Mouse (Mus musculus) natural killer cell, adult 2 months (primary cell): ENCODE measurements at regions not wholly inside any gene's neighbourhood (a gene's known extent, or its start where the extent isn't known, plus 50 kb on each side); places are given as distances from the start of the nearest gene placed in this dataset.
"Not testable (repeated sequence)": the region's sequence is repeated elsewhere in the genome, so short reads cannot be mapped to it uniquely, and the experiment has no call there.

Source experiments
- DNase-seq, 2 experiments: peaks; one replicate each; pipeline ENCODE4 v3.0.0; 2022; ENCODE audit warnings: low spot score in 2 of 2

DNA sequence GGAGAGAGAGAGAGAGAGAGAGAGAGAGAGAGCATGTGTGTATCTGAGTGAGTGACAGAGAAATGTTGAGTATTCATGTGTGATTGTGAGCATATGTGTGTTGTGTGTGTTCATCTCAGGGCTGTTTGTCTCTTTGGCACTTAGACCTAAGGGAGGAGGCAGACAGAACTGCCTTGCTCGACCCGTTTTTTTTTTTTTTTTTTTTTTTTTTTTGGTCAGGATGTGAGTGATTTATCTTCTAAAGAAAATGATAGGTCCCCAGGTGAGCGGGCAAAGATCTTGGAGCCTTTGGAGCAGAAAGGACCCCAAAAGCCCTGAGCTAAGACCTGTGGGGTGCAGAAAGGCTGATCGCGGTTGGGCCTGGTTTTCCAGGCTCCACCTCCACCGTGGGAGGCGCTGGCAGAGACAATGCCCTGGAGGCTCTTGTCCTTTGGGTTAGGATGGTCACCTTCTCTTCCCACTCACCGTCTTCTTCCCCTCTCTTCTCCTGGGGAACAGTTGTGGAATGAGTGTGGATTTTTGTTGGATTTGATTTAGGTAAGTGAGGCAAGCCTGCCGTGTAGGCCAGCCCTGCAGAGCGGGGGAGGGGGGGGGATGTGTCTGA is 147.1 kb upstream of the Ttc29 start:
- no peak for DNase-seq

DNA sequence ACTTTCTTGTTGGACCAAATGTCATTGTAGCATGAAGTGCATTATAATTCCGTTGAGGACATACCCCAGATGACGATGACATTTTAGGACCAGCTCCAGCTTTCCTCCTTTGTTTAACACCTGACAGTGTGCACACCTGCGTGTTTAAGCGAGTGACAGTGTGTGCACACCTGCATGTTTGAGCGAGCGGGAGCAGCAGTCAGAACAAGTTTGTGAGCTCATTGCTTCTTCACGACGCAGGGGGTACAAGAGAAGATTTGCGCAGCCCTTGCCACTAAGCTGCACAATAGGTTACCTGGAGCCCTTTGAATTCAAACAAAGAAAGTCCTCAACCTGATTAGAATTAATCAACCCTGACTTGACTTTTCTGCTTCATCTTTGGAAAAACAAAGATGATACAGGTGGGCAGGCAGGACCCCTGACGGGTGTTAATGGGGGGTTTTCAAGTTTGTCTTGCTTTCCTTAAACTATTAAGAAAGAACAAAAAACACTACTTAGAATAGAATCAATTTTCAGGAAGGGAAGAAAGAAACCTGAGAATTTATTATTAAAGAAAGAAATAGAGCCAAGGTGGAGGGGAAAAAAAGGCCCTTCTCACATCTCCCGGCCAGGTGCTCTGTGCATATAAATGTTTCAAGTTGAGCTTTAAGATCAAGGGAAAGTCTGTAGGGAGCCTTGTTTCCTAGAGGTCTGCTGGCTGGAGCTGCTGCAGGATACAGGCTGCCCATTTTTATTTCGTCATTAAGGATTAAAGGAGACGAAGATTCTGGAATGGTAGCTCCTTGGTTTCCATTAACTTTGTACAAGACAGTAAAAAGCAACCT is 144.8 kb upstream of the Ttc29 start:
- no peak for DNase-seq

DNA sequence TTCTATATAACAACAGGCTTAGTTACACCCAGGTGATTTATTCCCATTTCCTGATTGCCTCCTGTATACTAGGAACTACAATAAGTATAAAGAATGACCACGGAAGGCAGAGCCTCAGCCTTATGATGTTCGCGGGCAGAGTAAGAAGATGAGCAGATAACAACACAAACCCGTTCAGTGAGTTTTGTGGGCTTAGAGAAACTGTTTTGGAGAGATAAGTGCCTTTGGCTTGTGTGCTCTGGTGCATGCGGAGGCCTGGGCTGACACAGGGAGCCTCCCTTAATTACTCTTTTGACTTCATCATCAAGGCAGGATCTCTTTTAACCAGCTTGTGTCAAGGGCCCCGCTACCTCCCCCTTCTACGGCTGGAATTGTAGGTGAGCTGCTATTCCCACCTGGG is 139.3 kb upstream of the Ttc29 start:
- no peak for DNase-seq

DNA sequence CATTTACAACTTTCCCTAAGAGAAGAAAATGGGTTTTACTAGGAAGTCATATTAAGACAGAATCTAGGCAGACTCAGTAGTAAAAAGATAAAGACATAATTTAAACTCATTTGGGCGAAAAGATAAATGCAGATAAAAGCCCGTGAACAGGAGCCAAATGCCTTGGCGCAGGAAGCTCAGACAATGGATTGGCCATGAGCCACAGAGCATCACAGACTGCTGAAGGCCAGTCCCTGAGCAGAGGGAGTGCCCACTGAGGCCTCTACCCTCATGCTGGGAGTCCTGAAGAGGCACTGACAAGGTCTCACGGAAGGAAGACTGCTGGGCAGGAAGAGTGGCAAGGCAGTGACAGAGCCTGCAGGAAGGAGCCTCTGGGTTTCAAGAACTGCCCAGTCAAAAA is 136.0 kb upstream of the Ttc29 start:
- no peak for DNase-seq

DNA sequence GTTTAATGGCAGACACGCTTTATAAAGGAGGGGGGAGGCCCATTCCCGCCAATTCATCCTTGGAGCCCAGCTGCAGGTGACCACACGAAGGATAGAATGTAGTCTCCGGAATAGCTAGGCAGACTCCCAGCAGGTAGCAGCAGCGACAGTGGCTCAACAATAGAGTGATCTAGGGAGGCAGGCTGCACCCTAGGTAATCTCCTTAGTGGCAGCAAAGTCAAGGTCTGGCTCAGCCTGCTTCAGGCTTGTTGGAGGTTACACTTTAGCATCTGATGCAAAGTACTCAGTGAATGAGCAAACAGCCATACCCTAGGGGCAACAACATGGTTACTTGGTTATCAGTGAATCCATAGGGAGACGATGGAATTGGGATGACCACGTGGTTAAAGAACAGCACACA is 131.7 kb upstream of the Ttc29 start:
- DNase-seq = not testable (repeated sequence)

DNA sequence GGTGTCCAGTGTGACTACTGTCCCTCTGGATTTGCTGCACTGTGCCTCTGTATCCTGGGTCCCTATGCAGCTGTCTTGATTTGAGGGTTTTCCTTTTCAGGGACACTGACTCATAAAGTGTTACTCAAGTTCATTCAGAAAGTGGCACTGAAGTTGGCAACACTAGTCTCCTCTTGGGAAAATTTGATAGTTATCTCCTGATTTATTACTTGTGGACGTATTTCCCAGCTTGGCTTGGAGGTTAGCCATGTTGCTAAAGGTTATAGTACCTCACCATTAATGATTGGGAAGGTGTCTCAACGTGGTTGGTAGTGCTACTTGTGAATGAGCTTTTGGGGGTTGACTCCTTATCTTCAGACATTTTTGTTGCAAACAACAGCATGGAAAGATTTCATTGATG is 130.1 kb upstream of the Ttc29 start:
- DNase-seq = no peak

DNA sequence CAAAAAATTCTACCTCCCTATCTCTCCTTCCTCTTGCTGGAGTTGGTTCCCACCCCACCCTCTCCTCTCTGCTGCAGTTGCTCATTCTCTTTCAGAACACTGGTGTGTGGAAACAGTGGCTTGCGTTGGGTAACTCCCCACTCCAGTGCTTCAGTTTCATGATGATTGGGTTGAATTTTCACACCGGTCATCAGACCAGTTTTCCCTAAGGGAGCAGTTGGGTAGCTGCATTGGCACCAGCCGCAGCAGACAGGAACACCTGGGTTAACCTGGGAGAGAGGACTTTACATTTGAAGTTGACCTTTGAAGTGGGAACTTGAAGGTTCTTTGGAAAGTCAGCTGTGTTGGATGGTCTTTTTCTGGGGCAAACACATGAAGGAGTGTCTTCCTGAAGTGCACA is 126.7 kb upstream of the Ttc29 start:
- DNase-seq = no peak

DNA sequence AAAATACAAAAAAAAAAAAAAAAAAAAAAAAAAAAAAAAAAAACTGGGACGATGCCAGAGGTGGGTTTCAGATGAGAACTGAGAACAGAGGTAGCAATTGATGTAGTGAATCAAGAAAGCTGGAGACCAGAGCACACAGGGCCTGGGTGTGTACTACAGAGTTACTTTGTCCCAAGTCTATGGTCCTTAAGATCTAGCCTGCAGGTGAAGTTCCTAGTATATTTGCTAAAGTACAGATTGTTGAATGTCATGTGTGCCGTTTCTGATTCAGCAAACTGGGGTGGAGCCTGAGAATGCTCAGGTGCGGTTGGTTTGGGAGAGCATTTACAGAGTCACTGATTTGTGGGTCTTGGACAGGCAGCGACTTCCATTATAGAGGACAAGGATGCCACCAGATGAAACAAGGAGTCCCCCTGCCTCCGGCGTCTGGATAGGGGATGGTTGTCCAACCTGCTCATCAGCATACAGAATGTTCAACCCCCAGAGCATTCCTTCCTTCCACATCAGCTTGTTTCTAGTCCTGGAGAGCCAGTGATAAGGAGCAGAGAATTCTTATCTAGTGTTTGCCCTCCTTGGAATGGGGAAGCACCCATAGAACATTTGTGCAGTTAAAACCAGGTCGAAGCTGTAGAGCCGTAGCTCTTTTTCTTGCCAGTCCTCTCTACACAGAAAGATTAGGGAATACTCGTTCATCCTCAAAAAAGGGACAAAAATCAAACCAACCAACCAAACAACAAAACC is 122.5 kb upstream of the Ttc29 start:
- no peak for DNase-seq

DNA sequence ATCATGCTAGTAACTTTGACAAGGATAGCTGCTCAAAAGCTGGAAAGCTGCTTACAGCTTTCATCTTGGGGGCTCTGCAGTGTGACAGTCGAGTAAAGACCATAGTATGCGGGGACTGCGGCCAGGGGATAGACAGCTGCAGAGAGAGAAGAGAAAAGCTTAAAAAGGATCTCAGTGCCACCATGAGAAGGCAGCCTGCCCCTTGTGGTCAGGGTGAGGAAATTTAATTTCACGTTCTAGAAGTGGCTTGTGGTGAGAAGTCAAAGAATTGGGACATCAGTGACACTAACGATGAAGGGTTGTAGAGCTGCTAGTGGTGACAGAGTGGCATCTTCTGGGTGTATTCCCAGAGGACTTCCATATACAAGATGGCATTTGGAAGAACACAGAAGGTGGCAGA is 116.7 kb upstream of the Ttc29 start:
- no peak for DNase-seq

DNA sequence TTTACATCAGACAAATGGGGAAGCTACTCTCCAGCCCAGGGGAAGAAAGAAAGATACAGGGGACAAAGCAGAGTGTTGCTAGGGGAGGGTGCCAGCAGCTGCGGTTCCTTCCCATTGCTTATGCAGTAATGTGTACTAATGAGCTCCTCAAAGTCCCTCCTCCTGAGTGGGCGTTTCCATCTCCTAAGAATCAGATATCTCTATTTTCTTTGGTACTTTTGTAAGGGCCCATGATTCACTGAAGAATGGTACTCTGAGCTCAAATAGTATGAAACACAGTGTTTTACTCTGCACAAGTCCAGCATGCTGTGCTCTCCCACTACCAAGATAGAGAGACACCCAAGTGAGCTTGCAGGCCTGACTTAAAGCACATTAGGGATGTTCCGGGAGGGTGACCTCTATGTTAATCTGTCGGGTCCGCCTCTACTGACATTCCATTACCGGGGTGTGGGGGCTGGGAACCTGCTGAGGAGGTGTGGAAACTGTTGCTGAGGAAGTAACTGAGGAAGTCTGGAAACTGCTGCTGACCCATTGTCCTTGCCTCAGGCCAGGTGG is 114.8 kb upstream of the Ttc29 start:
- no peak for DNase-seq

DNA sequence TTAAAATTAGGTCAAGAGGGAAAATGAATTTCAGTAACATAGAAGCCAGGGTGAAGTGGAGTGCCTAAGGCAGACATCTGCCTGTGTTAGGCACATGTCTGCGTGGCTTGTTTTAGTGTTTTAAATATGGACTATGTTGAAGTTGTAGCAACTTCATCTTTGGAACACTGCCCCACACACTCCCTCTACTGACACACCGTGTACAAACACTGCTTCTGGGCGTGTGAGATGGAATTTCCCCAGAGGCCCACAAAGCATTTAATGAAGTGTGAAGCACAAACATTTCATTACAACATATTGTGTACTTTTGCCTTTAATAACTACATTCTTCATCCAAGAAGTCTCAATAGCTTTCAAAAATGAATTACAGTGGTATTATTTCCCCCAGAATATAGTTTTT is 114.0 kb upstream of the Ttc29 start:
- DNase-seq = no peak

DNA sequence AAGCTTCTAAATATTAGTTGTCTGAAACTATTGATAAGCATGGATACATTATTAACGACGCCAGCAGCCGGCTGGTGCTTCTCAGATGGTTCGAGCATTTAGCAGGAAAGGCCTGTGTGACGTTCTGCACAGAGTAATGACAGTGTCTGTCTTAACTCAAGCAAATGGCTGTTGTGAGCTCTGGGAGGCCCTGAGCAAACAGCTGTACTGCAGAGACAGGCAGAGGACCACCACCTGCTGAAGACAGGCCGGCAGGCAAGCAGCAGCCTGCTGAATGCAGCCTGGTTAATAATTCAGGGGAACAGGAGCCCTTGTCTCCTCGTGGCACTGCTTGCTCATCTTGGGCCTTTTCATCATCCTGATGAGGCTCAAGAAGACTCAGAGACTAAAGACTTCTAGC is 105.8 kb upstream of the Ttc29 start:
- no peak for DNase-seq

DNA sequence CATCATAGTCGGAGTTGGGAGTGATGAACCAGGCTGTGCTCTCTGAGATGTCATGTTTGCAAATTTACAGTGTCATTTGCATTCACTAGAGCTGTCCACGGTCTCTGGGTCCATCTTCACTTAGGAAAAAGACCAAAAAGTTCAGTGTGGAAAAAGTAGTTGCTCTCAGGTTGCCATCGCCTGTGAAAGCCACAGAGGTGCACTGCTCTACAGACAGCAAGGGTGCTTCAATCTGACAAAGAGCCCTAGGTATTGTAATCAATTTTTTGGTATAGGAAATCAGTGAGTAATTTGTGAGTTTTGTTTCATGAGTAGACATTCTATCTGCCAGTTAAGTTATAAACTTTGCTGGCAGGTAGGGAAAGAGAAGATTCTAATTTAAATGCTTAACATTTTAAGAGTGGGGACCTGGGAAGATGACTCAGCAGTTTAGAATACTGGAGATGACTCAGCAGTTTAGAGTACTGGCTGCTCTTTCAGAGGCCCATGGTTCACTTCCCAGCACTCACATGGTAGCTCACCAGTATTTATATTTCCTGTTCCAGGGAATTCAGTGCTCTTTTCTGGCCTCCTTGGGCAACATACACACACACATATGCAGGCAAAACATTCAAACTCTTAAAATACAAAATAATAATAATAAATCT is 103.0 kb upstream of the Ttc29 start:
- DNase-seq = no peak

DNA sequence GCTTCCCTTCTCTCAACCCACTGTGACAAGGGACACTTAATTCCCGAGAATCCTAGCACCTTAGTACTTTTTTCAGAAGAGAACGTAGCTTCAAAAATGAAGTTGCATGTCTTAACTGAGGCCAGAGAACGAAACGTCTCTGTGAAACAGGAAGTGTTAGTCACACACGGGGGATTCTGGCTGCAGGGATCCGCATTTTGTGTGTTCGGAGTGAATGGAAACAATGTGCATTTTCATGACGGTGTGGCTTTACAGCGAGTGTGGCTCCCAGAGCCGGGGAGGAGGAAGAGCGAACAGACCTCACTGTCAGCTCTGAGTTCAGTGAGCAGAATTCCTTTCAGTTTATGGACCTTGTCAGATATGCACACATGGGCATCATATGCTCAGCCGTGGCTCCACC is 100.0 kb upstream of the Ttc29 start:
- DNase-seq = no peak

DNA sequence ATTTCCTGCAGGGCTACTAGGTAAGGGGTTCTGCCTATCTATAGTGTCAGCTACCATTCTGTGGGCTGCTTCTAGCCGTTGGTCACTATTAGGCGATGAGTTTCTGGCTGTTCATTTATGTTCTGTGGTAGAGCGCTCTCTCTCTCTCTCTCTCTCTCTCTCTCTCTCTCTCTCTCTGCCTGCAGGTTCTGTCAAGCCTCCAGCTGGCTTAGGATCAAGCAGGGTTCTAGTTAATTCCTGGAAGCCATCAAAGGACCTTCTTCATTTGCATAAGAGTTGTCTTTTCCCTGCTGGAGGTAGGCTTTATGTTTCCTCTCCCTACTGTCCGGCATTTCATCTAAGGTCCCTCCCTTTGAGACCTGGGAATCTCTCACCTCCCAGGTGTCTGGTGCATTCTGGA is 98.6 kb upstream of the Ttc29 start:
- DNase-seq = no peak

DNA sequence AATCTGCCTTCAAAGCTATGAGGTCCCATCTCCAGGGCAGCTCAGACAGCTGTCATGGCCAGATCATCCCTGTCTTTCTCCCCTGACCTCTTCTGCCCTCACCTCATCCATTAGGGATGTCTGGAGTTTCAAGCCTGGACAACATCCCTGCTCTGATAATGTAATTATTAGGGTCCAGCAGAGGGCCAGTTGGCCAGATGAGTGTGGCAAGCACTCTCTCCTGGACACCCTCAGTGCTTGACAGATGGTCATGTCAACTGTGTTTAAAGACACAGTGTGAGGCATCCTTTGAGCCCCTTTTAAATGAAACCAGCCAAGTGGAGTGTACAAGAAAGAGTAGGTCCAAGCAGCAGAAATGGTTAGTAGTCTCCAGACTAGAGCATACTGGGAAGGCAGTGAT is 95.9 kb upstream of the Ttc29 start:
- no peak for DNase-seq

DNA sequence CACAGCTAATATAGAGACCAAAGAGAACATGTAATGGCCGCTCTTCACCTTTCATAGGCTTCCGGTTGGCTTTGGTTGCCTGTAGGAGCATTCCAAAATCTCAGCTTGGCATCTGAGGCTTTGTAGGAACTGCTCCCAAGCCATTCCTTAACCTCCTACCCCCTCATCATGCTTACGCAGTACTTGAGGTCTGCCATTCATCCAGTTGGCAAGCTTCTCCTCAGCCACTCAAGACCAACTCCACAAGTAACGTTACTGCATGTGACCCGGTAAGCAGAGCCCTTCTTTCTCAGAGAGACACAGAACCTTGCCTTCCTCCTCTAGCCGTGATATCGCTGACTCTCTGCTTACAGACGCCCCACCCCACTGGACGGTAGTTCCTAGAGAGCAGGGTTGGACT is 94.6 kb upstream of the Ttc29 start:
- no peak for DNase-seq

DNA sequence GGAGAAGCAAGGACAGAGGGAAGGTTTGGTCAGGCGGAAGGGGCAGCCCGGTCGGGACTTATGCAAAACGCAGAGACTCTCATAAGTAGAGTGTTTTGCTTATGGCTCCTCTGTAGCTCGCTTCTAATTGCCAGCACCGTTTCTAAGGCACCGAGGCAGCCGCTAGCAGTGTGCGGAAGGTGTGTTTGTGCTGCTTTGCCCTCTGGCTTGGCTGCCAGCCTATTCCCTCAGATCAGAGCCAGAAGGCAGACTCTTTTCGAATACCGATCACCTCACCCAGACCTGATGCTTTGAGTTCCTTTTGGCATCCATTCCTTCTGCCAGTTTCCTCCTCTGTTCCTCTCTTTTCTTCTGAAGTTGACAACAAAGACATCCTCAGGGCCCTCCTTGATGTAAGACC is 93.4 kb upstream of the Ttc29 start:
- DNase-seq = no peak

DNA sequence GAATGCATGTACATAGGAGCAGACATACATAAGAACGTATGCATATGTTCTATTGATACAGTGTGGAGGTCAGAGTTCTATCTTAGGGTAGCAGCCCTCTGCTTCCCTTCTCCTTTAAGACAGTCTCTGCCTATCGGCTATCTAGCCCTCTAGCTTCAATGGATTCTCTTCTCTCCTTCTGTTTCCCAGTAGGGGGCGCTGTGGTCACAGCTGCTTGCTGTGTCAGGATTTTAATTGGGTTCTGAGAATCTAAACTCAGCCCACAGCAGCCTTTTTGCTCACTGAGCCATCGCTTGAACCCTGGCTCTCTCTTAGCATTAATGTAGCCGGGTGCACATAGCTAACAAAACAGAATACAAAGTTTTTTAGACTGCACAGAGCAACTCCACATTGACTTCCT is 88.8 kb upstream of the Ttc29 start:
- DNase-seq = peak in 1 of 2 experiments; percentile 16

DNA sequence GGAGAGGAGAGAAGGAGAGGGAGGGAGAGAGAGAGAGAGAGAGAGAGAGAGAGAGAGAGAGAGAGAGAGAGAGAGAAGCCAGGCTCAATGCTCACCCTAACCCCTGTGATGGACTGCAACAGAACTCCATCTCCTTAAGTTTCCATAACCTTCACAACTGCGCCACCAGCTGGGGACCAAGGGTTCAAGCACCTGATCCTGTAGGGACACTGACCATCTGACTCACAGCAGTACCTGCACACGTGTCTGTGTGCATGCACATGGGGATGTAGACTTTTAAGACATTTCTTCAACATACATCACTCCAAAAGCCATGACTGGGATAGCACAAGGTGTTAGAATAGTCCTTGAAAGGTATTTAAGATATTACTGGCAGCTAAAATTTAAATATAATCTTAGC is 85.2 kb upstream of the Ttc29 start:
- DNase-seq = no peak

DNA sequence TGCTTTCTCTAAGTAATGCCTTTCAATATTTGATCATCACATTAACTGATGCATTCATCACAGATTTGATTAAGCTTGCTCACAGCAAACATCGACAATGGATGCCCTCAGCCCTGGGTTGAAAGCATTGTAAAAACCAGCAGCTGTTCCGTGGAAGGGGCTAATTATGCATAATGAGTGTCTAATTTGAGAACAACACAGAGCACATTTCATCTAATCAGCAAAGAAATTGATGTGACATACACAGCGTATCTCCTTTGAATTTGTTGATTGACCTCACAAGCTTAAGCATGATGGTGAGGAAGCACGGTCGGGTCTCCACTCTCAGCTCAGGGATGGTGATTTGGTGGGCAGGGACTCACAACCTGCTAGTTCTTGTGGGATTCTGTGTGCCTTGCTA is 84.0 kb upstream of the Ttc29 start:
- no peak for DNase-seq

DNA sequence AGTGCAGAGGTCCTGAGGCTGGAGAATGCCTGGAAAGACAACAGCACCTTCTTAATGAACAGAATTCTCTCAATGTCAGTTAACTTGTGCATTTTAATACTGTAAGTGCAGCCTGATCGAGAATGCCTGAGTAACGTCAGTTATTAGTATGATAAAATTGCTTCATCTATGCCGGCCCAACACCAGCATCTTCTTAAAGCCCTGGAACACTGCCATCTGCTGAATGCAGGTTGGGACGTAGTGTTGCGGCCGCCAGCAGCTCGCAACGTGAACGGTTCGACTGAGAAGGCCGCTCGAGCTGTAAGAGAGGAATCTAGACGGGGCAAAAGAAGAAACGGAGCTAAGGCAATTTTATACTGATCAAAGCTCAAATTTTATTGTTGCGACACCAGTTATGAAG is 73.6 kb upstream of the Ttc29 start:
- not testable (repeated sequence) for DNase-seq
